Mouse (Mus musculus) cerebellum, postnatal 4 days (tissue): Measurements from ENCODE around the gene Evi5.

ENCODE experiments used
- DNase-seq, 2 experiments: peaks; one replicate each; pipeline ENCODE4 v3.0.0; 2022; ENCODE audit warnings: low spot score in 2 of 2, mixed read lengths in 1 of 2

Gene Evi5

DNA sequence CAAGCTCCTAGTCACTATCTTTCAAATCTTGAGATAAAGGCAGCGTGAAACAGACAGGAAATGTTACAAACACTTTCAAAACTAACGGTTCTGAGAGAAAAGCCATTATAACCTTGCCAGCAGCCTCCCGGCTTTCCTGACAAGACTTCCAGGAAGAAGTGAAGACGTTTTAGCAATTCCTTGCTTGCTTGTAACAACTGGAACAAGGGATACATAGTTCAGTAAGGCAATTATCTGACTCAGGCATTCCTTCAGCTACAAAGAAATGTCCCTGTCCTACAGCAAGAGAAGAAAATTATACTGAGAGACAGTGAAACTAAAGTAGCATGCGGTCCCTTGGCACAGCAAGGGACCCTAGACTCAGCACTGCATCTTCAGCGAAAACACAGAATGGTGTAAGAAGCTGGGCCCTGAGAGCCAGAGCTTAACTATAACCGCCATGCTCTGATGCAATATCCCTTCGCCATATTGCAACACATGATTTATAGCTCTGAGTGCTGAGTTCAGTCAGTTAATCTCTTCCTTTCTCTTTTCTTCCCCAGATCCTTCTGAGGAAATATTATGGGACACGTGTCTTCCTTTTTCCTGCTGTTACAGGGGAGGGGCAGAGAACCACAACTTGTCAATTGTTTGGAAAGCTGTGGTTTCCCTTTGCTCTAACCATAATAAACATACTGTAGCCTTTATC, 125.5 kb downstream of the Evi5 start:
- DNase-seq, result no peak

DNA sequence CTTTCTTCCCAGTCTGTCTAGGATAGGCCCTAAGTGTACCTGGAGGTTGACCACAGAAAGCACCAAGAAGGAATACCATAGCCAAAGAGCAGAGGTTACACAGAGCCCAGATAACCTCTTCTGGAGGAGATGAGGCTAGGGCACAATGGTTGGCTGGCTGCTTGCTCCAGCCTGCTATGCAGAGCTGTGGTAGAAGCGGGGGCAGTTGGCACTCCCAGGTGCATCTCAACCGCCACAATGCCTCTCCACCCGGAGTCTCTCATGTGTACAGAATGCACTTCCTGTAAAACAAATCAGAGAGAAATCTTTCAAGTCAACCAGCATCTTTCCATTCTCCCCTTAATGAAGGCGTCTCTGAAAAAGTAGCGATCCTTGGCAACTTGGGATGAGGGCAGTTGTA, 135.9 kb downstream of the Evi5 start:
- DNase-seq, result no peak

DNA sequence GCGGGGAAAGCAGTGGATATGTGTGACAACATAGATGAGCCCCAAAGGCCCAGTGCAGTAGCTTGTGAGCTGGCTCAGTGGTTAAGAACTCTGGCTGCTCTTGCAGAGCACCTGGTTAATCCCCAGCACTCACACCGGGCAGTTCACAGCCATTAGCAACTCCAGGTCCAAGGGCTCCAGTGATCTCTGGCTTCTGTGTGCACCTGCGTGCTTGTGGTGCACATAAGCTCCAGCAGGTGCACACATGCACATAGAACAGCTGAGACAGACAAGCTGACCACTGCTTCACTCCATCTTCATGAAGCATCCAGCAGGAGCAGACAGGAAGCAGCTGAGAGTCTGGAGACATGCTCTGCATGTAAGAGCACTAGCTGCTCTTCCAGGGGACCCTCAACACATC, 136.6 kb downstream of the Evi5 start:
- DNase-seq, result no peak

DNA sequence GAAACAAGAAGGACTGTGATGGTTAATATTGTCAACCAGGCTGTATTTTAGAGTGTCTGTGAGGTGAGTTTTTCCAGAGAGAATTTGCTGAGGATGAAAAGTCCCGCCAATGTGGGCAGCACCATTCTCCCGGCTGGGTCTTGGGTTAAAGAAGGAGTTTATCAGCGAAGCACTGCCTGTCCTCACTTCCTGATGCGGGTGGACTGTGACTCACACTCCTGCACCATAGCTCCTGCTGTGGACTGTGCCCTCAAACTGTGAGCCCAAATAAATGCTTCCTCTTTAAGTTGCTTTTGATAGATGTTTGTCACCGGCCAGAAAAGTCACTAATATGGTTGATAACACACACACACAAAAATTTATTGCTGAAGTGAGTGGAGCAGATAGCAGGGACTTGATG, 138.7 kb downstream of the Evi5 start:
- DNase-seq, result no peak

DNA sequence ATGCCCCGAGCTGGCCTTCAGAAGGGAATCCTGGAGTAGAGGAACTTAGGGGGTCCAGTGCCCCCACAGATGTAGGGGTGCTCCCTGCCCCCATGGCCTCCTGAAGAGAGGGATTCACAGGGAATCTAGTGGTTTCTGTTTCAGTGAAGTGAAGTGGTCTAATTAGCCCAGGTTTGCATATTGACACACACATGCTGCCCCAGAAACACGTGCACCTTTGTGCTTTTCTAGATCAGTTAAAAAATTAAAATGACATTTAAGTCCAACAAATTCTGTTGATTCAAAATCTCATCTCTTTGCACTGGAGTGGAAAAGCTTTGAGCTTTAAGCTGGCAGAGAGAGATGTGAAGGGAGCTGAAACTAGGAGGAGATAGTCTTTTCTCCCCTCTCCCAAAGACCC, 143.1 kb downstream of the Evi5 start:
- DNase-seq, result no peak

DNA sequence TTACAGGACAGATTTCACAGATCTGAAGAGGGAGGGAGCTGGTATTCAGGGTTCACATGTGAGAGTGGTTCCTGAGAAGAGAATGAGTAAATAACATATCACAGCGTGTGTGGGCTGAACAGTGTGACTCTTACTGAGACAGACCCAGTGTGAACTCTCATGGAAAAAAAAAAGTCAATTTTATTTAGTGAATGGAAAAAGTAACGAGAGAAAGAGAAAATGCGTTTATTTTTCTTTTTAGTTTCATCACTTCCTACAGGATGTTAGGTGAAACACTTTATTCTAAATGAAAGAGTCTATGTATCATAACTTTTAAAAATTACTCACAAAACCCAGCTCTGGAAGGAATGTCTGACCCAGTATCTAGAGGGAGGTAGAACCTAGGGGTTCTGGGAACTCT, 143.5 kb downstream of the Evi5 start:
- DNase-seq, result no peak

DNA sequence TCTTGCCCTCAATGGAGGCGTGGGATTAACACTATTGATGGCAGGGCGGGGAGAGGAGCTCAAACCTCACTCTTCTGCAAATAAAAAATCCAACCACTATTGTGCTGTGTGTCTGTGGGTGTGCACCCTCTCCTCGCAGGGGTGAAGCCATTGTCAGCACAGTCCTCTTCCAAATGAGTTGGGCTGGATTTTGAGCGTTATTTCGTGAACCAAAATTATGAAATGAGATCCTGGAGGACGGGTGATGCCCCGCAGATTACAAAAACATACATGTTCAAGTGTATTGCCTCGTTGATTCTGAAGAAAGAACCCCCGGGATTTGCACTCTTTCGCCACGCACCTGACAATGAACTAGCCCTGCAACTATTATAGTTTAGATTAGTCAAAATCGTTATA, 147.9 kb downstream of the Evi5 start:
- DNase-seq, result no peak

DNA sequence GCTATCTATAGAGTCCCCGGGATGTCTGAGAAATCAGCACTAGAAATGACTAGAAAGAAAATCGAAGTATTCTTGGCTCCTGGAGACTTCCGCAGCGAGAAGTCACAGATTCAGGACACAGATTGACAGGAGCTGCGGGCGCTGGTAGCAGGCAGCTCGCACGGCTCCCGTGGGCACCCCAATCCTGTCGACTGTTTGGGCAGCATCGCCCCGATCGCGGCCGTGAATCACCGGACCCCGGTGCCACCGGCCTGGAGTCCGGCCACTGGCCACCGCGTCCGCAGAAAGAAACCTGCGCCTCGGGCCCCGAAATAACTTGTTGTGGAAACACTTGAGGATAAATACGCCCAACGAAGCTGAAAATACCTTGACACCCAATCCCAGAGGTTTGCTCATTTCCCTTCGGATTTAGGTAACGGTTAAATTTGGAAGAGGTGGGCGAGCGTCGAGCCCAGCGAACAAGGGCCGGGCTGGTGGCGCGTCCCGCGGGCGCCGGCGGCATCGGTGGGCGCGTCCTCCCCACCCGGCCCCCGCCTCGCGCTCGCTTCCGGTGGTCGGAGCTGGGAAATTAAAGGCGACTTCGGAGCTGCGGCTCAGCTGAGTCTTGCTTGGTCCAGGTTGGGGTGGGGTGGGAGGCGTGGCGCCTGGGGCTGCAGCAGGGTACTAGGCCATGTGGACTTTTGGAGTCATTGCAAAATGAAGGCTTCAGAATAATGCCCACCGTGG, 148.5 kb downstream of the Evi5 start:
- peak in 1 of 2 experiments; percentile 6 for DNase-seq

DNA sequence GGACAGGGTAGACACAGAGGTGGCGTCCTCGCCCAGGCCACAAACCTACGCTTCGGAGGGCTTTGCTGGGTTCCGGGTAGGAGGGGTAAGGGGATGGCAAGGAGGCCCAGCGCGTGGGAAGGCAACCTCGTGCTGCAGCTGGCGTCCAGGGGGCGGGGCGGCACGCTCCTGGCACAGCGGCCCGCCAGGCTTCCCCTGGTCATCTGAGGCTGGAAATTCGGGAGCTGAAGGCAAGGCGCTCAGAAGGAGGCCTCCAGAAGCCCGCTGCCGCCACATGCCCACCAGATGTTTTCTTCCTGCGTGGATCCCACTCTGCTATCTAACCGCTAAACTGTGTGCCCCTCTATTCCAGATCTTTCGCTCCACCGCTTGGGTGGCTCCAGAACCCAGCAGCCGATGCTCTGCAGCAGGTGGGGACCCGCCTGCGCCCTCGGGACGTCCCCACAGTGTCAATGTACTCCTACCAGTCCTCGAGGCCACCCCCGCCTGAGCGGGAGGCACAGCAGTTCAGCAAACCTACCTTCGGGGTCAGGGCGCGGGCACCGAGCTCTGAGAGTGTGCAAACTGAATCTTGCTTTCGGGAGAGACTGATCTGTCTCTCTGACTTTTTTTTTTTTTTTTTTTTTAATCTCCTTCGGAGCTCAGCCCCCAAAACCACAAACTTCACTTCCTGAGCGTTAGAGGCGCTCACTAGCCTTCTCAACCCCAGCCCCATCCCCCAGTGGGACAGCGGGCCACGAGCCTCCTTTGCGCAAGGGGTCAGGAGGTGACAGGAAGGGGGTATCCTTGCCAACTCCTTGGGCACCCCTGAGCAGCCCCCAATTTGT, 149.3 kb downstream of the Evi5 start, which contains the start of gene Gfi1:
TSS of gene Gfi1 (minus strand) at position 602 of the 827 bp plus-strand sequence.
- DNase-seq, result peak in 1 of 2 experiments; percentile 26

DNA sequence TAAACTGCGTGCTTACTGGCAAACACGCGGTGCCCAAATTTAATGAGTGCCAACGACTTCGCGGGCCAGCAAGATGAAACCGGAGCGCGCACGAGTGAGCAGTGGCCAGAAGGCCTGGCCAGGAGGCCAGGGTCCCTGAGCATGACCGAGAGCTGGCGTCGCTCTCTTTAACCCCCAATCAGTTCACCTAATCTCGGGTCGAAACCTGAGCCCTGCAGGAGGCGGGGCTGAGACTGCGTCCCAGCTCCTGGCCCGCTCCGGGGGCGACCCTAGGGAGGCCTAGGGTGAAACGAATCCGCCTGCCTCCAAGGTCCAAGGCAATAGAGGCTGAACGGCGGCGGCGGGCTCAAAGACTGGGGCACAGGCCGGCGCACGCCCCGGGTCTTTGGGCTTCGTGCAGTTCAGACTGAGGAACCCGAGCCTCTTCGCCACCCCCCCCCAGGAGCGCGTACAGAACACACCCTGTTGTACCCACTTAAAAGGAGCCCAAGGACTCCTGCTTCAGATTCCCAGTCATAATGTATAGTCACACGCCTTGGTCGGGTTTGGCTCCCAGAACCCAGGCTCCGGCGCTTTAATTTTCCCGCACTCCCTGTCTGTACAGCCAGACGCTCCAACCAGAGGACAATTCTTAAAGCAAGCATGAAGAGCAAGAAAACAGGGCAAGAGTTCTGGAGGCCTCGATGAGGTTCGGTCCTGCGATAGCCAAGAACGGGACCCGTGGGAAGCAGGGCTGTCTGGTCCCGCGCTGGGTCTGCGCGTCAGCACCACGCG, 150.1 kb downstream of the Evi5 start:
- no peak for DNase-seq

DNA sequence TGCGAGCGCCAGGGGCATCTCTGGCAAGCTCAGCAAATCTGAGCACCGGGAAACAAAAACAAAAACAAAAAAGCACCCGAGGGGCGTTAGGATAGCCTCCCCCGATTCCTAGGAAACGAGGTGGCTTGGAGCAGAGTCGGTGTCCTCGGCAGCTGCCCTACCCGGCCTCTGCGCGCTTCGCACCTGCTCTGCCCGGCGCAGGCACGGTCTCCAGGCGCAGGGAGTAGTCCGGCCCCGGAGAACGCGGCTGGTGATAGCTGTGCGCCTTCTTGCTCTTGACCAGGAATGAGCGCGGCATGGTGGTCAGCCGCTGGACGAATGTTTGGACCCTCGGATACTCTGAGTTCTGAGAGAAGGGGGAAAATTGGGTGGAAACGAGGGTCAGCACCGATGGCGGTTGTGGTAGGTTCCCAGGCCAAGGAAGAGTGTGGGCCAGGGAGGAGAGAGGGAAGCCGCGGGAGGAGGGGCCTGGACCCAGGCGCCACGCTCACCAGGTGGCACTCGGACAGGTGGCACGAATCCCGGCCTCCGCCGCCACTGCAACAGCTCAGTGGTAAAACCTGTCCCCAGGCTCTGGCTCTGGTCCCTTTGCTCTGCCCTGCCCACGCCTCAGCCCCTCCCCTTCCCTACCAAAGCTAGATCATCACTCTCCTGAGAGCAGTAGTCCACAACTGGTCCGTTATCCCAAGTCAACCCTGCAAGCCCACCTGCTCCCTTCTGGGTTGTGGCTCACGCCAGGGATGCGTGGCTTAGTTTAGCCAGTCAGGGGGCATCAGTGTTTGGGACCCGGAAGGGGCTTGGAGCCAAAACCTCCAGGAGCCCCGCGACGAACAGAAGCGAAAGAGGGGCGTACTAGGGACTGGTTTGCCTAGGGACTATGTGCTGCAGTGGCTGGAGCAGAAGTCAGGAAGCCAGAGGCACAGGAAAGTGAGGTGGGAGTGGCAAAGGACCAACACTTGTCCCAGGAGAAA, 151.1 kb downstream of the Evi5 start:
- no peak for DNase-seq

DNA sequence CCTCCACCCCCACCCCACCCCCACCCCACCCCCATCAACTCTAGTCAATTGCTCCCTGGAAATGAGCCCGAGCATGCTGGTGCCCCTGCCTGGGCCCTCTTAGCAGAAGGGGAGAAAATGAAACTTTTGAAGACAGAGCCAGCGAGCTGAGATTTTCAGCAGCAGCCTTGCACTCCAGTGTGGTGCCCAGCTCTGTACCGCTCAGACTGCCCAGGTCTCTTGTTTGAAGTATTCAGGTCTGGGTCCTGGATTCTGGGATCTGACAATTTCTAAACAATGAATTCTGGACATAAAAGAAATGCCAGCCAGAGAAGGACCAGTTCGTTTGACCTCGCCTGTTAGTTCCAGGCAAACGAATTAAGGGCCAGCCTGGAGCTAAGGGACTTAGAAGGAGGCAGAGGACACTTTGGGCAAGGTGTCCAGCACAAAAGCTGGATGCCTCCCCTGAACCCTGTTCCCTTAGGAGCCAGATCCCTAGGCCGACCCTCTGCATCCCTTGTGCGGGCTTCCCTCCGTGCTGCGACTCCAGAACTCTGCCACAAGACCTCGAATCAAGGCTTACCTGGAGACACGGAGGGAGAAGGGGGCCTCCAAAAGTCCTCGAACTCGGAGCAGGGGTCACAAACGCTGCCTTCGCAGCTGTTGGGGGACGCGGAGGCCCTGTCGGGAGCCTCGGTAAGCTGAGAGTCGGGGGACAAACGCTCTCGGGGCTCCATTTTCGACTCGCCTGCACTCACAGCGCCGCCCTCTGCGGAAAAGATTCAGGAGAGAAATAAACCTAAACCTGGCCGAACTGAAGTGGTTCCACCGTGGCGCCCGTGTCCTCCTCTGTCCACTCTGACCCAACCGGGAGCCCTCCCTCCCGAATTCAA, 152.0 kb downstream of the Evi5 start:
- DNase-seq, result peak in 1 of 2 experiments; percentile 11

DNA sequence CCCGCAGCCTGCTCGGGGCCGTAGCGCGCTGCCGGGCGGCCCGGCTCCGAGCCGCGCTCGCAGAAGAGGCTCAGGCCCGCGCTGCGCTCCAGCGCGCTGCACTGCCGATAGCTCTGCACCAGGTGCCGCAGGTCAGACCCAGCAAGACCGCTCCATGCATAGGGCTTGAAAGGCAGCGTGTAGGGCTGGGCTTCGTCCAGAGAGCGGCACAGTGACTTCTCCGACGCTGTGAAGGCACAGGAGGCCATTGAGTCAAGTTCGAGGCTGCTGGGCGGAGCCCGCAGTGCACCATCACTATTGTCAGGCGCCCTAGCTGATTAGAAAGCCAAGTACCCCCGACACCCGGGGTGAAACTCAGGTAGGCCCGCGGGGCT, 153.3 kb downstream of the Evi5 start:
- DNase-seq, result peak in 1 of 2 experiments; percentile 6

DNA sequence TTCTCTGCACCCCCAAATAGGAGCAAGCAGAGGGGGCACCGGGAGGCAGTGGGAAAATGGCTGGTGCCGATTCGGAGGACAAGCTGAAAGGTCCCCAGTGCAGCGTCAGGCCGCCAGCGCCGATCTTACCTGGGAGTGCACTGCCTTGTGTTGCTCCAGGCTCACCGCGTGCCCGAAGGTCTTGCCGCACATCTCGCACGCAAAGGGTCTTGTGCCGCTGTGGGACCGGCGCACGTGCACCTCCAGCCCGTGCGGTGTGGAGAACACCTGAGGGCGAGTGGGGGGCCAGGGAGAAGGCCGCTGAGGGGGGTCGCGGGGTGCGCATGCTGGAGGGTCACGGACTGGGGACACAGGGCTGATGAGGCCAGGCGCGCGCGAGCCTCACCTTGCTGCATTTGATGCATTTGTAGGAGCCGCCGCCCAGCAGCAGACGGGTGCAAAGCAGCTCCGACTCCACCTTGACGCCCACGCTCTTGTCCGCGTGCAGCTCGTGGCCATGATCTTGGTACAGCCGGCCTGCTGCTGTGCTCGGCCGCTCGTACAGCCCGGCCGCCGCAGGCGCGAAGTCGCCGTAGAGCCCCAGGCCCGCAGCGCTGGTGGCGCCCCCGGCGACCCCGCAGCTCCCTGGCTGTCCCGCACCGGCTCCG, 153.8 kb downstream of the Evi5 start:
- DNase-seq, result peak in 1 of 2 experiments; percentile 5

DNA sequence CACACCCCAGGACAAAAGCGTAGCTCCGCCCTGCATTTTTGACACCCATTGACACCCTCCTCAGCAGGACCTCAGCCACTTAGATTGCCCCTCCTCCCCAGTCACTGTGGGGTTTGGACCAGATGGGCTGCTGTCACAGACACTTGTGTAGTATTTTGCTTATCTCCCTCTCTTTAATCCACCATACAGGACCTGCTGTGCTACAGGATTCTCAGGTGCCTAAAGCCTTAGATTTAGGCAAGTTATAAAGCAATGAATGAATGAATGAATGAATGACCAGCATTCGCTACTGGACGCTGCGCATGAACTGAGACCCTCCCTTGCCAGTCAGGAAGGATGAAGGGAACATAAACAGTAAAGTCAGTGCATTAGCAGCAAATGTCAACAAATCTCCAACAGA, 154.4 kb downstream of the Evi5 start:
- no peak for DNase-seq

DNA sequence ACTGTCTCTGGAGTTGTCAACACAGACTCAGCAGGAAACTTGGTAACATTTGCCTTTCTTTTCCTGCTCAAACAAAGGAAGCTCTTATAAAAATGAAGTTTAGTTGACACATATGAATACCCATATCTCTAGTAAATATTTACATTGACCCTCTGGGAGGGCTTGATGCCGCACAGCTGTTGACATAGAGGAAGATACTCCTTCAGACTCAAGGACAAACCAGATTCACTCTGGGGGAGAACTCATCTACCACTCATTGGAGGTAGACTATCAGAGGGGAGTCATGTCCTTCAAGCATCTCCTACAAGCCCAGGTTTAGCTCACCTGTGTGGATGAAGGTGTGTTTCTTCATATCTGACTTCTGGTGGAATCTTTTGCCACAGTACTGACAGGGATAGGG, 155.1 kb downstream of the Evi5 start:
- no peak for DNase-seq

DNA sequence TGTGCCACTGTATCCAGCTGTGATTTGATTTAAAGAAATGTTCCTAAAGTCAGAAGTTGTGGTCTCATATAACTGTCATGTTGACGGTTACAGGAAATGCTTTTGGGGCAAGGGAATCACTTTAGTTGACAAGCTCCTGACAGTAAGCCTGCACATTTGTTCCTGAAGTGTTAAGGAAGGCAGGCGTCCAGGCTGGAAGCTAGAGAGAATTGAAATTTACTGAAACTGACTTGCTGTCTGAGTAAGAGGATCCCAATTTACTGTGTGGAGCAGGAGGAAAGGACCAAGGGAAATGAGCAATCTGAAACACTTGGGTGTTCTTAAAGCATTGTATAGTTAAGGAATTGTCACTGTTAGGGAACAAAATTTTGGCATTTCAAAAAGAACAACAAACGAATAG, 155.7 kb downstream of the Evi5 start:
- no peak for DNase-seq

DNA sequence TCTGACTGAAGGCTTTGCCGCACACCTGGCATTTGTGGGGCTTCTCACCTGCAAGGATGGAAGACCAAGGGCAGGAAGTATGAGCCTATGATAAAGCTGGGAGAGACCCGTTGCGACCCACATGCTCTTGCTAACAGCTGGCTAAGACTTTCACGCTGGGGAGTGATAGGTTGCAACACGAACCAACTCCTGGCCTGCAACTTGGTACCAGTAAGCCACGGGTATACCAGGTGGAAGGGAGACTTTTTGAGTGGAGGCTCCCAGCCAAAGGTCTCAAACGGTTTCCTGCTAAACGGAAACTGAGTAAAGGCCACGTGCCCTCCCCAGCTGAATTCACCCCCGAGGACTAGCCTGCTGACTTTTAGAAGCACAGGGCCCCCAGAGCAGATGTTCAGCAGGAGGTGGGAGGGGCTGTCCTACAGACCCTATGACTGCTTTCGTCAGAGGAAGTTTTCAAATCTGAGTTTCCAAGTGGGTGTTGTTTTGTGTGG, 157.0 kb downstream of the Evi5 start:
- DNase-seq, result no peak

DNA sequence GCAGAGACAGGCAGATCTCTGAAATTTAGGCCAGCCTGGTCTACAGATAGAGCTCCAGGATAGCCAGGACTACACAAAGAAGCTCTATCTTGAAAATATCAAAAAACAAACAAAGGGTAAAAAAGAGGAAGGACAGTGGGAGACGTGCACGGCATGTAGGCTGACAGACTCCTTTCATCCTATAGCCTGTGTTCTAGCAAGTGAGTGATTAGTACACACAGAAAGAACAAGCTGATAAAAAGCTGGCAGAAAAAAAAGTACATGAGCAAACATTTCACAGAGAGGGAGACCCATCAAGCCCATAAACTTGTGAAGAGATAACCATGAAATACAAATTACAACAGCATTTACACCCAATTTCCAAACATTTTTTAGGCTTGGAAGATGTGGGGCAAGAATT, 163.2 kb downstream of the Evi5 start:
- no peak for DNase-seq
